In genomic region chr3:3761346-3761745, GRCm38 (mm10) we compare ENCODE assay signal across 25 mouse cellular contexts.
A peak's percentile ranks its signal among the peaks of the same experiment; 100 is the strongest.
DNase-seq lines count a peak whose midpoint lies in the region; ATAC-seq and TF ChIP-seq lines count a peak whose summit lies in the region.
"Had no signal": no experiment of that assay in that cellular context is flagged by ENCODE, and none has a peak within 500 bp of the region (broad histone marks: within the 10 kb centered on the region; RNA-seq: fewer than 3 reads in every experiment).

No protein-coding gene starts in this region.

- H3K27me3 ChIP-seq in lung, embryonic 14.5 days (ENCODE audit: insufficient read depth, low read length): no peaks in the 10 kb centered on the region
- no peaks in the 10 kb centered on the region for H3K27me3 ChIP-seq in lung, embryonic 16.5 days (ENCODE audit: control insufficient read depth, insufficient read depth, low read depth, low read length)
- H3K27me3 ChIP-seq: CH12.LX; embryonic facial prominence, embryonic 12.5 days; forebrain, embryonic 13.5 days; forebrain, embryonic 15.5 days had no signal

- DNase-seq in lung, embryonic 14.5 days: peak; percentile 7
- no peak for DNase-seq in lung, postnatal 36 days
- DNase-seq in lung, adult 18-20 months: no peak
- DNase-seq in lung, postnatal 25 days (ENCODE audit: low spot score): peak; percentile 1
- DNase-seq in lung, postnatal 14 days: no peak
- DNase-seq in Muller cell, postnatal 12 days (ENCODE audit: inconsistent ontology term): peak; percentile 6
- no peak for DNase-seq in heart, adult 8-10 months (ENCODE audit: low spot score)
- DNase-seq: adrenal gland, adult 8-10 months; adrenal gland, postnatal 14 days; adrenal gland, postnatal 36 days; B cell, adult 2 months; cerebellum, adult 11-12 months; cerebellum, adult 2 months; cerebellum, adult 9-10 months; cerebellum, postnatal 10 days; cerebellum, postnatal 25 days had no signal

- H3K36me3 ChIP-seq in lung, embryonic 14.5 days (ENCODE audit: insufficient read depth): no peaks in the 10 kb centered on the region
- no peaks in the 10 kb centered on the region for H3K36me3 ChIP-seq in lung, embryonic 16.5 days (ENCODE audit: control insufficient read depth, insufficient read depth, low read length)
- H3K36me3 ChIP-seq: embryonic facial prominence, embryonic 10.5 days; embryonic facial prominence, embryonic 12.5 days; forebrain, embryonic 15.5 days; G1E had no signal

- ATAC-seq in lung, embryonic 14.5 days (ENCODE audit: insufficient read depth): peak; percentile 85; the same call in 1 of the 2 replicates
- peak; percentile 88 for ATAC-seq in lung, embryonic 16.5 days (ENCODE audit: low read depth)
- ATAC-seq: activated CD4-positive, CD25-positive, alpha-beta regulatory T cell, adult 4 months; CD4-positive, CD25-positive, alpha-beta regulatory T cell, adult 4 months; forebrain, embryonic 13.5 days; forebrain, embryonic 15.5 days had no signal

- no peak overlapping the region for H3K9ac ChIP-seq in lung, embryonic 14.5 days
- H3K9ac ChIP-seq in lung, embryonic 16.5 days (ENCODE audit: low read length): no peak overlapping the region
- H3K9ac ChIP-seq: embryonic facial prominence, embryonic 12.5 days; forebrain, embryonic 13.5 days; forebrain, embryonic 15.5 days had no signal

- H3K4me2 ChIP-seq in lung, embryonic 14.5 days: no peak overlapping the region
- H3K4me2 ChIP-seq in lung, embryonic 16.5 days (ENCODE audit: low read depth, low read length): no peak overlapping the region
- H3K4me2 ChIP-seq: embryonic facial prominence, embryonic 12.5 days; forebrain, embryonic 13.5 days; forebrain, embryonic 15.5 days had no signal

- H3K27ac ChIP-seq in lung, embryonic 14.5 days (ENCODE audit: low read depth): no peak overlapping the region
- no peak overlapping the region for H3K27ac ChIP-seq in lung, embryonic 16.5 days (ENCODE audit: low read length)
- H3K27ac ChIP-seq: embryonic facial prominence, embryonic 10.5 days; embryonic facial prominence, embryonic 12.5 days; forebrain, embryonic 13.5 days; forebrain, embryonic 15.5 days had no signal

- no peaks in the 10 kb centered on the region for H3K4me1 ChIP-seq in lung, embryonic 14.5 days (ENCODE audit: insufficient read depth)
- no peaks in the 10 kb centered on the region for H3K4me1 ChIP-seq in lung, embryonic 16.5 days (replicated peaks; ENCODE audit: control insufficient read depth, insufficient read depth, low read length)
- H3K4me1 ChIP-seq: embryonic facial prominence, embryonic 10.5 days; embryonic facial prominence, embryonic 12.5 days; forebrain, embryonic 13.5 days; forebrain, embryonic 15.5 days had no signal

- no peaks in the 10 kb centered on the region for H3K9me3 ChIP-seq in lung, embryonic 14.5 days (ENCODE audit: low read depth, low read length)
- no peaks in the 10 kb centered on the region for H3K9me3 ChIP-seq in lung, embryonic 16.5 days (ENCODE audit: control insufficient read depth, low read length)
- H3K9me3 ChIP-seq: embryonic facial prominence, embryonic 10.5 days; embryonic facial prominence, embryonic 12.5 days; forebrain, embryonic 13.5 days; forebrain, embryonic 15.5 days; G1E had no signal

- WGBS in lung, embryonic 14.5 days: 30% methylated on average over 1 of the region's 1 CpGs
- 20% methylated on average over 1 of the region's 1 CpGs for WGBS in lung, embryonic 16.5 days

- H3K4me3 ChIP-seq in lung, embryonic 14.5 days (ENCODE audit: low read depth, low read length): no peak overlapping the region
- H3K4me3 ChIP-seq in lung, embryonic 16.5 days (ENCODE audit: low read length): no peak overlapping the region
- H3K4me3 ChIP-seq: embryonic facial prominence, embryonic 10.5 days; embryonic facial prominence, embryonic 12.5 days; forebrain, embryonic 13.5 days; forebrain, embryonic 15.5 days had no signal

- no peak for TF ChIP-seq CTCF in lung, embryonic 14.5 days (IDR thresholded peaks at IDR 0.05; ENCODE audit: low read depth)

Comparison
In these comparisons a context has a peak if more than half of its experiments do, and no peak if none do; other contexts are left out.
1. DNase-seq: peak in lung, embryonic 14.5 days (single experiment), lung, postnatal 25 days (single experiment) and Muller cell, postnatal 12 days (single experiment); none in lung, postnatal 36 days (single experiment), lung, adult 18-20 months (0 of 2), lung, postnatal 14 days (single experiment) and heart, adult 8-10 months (single experiment).